Mouse (Mus musculus) layer of hippocampus, postnatal 36 days (tissue): ENCODE data around the gene Tomm6. TPM values are rescaled to one million over a fixed set of nuclear protein-coding genes. Genes with fewer than 3 reads are reported as not detected.
A peak's percentile ranks its signal among the peaks of the same experiment; 100 is the strongest.

Experiments used
- DNase-seq, 2 experiments: peaks; one replicate each; pipeline ENCODE4 v3.0.0; 2022
- total RNA-seq, 2 experiments: library from RNA; stranded (reverse); gene quantifications; 2 replicates each; pipeline ENCODE4 v1.2.3; 2021

Gene Tomm6
- total RNA-seq, 2 experiments from 2014 or later, result 192 to 223 TPM

GRCm38 (mm10) chr17:47651953-47652352 is 36.2 kb downstream of the Tomm6 start:
- DNase-seq, result no peak

GRCm38 (mm10) chr17:47648966-47649365 is 39.2 kb downstream of the Tomm6 start:
- no peak for DNase-seq

GRCm38 (mm10) chr17:47646683-47647082 is 41.5 kb downstream of the Tomm6 start:
- DNase-seq, result peak in 1 of 2 experiments; percentile 22

- no peak for DNase-seq
These were observed 45.2 kb downstream of the Tomm6 start for GRCm38 (mm10) chr17:47642992-47643391.

Other genes starting within 250 kb of the Tomm6 start
- 10 to 100 TPM; 20.9 to 22.3 TPM for gene Taf8, start 186.1 kb downstream of the Tomm6 start, total RNA-seq
- 10 to 100 TPM; 35.2 to 44.3 TPM for gene Ccnd3, start 183.3 kb downstream of the Tomm6 start, total RNA-seq
- gene Bysl, start 76.9 kb downstream of the Tomm6 start, total RNA-seq, result 10 to 100 TPM; 17.2 to 18.3 TPM
- gene Med20, start 76.8 kb downstream of the Tomm6 start, total RNA-seq, result 10 to 100 TPM; 34.1 to 40.4 TPM
- gene Gm20517, start 76.8 kb downstream of the Tomm6 start, total RNA-seq, result 1 to 10 TPM; 5.3 to 5.4 TPM
- gene Usp49, start 57.7 kb downstream of the Tomm6 start, total RNA-seq, result 10 to 100 TPM; 10.5 to 11.5 TPM
- gene Frs3, start 644 bp upstream of the Tomm6 start, total RNA-seq, result 10 to 100 TPM; 24.2 to 25.9 TPM
- gene Gm21981, start 6.1 kb upstream of the Tomm6 start, total RNA-seq, result 1 to 10 TPM; 3.3 to 3.4 TPM
- gene Prickle4, start 6.3 kb upstream of the Tomm6 start, total RNA-seq, result 1 to 10 TPM; 3.9 to 4.4 TPM
- not detected for gene Pgc, start 38.5 kb upstream of the Tomm6 start, total RNA-seq
- gene Tfeb, start 48.6 kb upstream of the Tomm6 start, total RNA-seq, result 10 to 100 TPM; 11.5 to 13.9 TPM
- gene Mdfi, start 146.3 kb upstream of the Tomm6 start, total RNA-seq, result under 1 TPM; 0.40 to 0.91 TPM
- gene Foxp4, start 236.3 kb upstream of the Tomm6 start, total RNA-seq, result 10 to 100 TPM; 44.0 to 45.7 TPM